Mouse (Mus musculus): ENCODE results near the gene Gpr162. TPM values are rescaled to one million over a fixed set of nuclear protein-coding genes. Genes with fewer than 3 reads are reported as not detected.

The Gpr162 gene
- polyA plus RNA-seq, 1 experiment from 2014 or later: 3.4 TPM

DNA sequence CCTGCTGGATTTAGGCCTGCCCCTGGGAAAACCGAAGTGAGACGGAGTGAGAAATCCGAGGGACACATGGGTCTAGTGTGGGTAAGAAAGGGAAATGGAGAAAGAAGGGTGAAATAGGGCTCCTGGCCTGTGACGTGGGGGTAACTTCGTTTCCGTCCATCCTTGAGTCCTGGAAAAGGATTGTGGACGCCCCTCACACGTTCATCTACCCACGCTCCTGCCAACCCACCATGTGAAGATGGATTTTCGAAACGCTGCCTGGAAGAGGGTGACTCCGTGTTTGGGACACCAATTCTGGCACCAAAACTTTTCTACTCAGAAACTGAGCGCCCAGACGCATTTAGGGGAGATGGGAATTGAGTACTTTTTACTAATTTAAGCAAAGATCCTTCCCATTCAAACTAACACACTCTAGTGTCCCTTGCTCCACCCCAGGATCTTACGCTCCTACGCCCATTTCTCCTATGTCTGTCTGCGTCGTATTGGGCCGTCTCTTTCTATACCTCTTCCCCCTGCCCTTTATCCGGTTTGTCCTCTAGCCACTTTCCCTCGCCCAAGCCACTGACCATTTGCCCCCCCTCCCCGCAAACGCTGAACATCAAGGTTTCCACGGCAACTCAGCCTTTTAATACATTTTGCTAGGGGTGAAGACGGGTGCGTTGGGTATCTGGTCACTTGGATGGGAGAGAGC, 5.8 kb downstream of the Gpr162 start:
- peaks cover 18% of the 10 kb centered on the region for H3K36me3 ChIP-seq
- H3K4me3 ChIP-seq (replicated peaks): peak overlapping the region; percentile 85
- peak overlapping the region; percentile 98 for H3K27ac ChIP-seq (replicated peaks)
- no peaks in the 10 kb centered on the region; the same call in 1 of the 2 replicates for H3K27me3 ChIP-seq
- peak overlapping the region; percentile 76 for H3K4me2 ChIP-seq (replicated peaks)
- H3K4me1 ChIP-seq: peaks cover 57% of the 10 kb centered on the region
- H3K9me3 ChIP-seq (replicated peaks): no peaks in the 10 kb centered on the region
- WGBS: 21% methylated on average over 26 of the region's 26 CpGs
- H3K9ac ChIP-seq: peak overlapping the region; percentile 21; the same call in 1 of the 2 replicates
- ATAC-seq (ENCODE audit: insufficient number of reproducible peaks, low FRiP score, low TSS enrichment, low read depth): no peak

DNA sequence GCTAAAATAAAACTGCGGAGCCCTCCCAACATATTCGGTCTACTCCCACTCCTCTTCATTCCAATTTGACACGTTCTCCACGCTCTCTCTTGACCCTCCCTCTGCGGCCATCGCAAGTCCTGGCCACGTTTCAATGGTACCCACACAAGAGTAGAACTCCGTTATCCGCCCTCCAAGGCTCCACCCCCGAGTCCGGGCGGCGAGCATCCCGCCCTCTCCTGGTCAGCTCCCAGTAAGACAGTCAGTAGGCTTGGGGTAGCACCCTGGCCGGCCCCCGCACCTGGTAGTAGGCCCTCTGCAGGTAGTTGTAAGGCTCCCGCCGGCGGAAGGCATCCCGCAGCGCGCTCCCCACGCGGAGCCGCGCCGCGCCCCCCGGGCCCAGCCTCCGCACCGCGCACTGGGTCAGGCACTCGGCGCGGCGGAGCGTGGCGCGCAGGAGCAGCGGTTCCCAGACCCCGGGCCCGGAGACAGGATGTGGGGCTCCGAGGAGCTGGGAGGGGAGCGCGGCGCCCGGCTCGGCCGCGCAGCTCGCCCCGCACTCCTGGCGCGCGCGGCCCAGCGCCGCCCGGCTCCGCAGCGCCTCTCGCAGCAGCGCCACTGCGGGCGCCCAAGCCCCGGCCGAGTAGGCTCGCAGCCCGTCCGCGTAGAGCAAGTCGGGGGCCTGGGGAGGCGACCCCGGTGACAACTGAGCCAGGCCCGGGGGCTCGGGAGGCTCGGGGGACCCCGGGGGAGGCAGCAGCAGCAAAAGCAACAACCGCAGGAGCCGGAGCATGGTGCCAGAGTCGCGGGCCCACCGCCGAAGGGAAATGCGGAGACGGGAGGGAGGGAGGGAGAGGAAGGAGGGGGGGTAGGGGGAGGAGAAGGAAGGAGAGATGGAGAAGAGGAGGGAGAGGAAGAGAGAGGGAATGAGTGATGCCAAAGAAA, 6.6 kb downstream of the Gpr162 start, which contains the start of gene P3h3:
P3h3 (minus strand) TSS at position 837 of the 924 bp plus-strand sequence.
- H3K4me1 ChIP-seq: peaks cover 49% of the 10 kb centered on the region
- H3K4me2 ChIP-seq (replicated peaks): peak within 1 kb of the TSS; percentile 76
- H3K36me3 ChIP-seq: peaks cover 26% of the 10 kb centered on the region
- ATAC-seq (ENCODE audit: insufficient number of reproducible peaks, low FRiP score, low TSS enrichment, low read depth): peak; percentile 86
- no peaks in the 10 kb centered on the region for H3K9me3 ChIP-seq (replicated peaks)
- no peaks in the 10 kb centered on the region for H3K27me3 ChIP-seq
- under 1% methylated on average over 86 of the region's 86 CpGs for WGBS
- peak within 1 kb of the TSS; percentile 85 for H3K4me3 ChIP-seq (replicated peaks)
- peak within 1 kb of the TSS; percentile 94 for H3K9ac ChIP-seq
- peak within 1 kb of the TSS; percentile 98 for H3K27ac ChIP-seq (replicated peaks)

DNA sequence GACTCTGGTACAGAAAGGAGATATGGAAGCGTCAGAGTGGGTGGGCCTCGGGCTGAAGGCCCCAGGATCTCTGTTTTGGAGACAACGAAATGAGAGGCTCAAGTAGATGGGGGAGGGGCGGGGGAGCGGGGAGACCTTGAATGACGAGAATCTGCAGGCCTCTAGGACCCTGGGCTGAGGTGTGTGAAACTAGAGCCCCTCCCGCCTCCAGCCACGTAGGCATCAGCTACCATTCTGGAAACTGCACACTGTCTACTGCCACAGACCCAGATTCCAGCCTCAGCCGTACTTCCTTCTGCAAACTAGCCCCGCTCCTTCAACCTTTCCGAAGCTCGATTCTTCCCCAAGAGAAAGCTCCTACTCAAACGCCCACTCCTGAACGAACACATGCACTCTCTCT, 7.5 kb downstream of the Gpr162 start:
- 2% methylated on average over 14 of the region's 14 CpGs for WGBS
- peaks cover 41% of the 10 kb centered on the region for H3K4me1 ChIP-seq
- peak overlapping the region; percentile 98 for H3K27ac ChIP-seq (replicated peaks)
- peak overlapping the region; percentile 85 for H3K4me3 ChIP-seq (replicated peaks)
- H3K27me3 ChIP-seq: no peaks in the 10 kb centered on the region
- H3K9ac ChIP-seq: peak overlapping the region; percentile 94
- peaks cover 34% of the 10 kb centered on the region for H3K36me3 ChIP-seq
- H3K9me3 ChIP-seq (replicated peaks): no peaks in the 10 kb centered on the region
- ATAC-seq (ENCODE audit: insufficient number of reproducible peaks, low FRiP score, low TSS enrichment, low read depth): peak; percentile 68
- H3K4me2 ChIP-seq (replicated peaks): peak overlapping the region; percentile 76

DNA sequence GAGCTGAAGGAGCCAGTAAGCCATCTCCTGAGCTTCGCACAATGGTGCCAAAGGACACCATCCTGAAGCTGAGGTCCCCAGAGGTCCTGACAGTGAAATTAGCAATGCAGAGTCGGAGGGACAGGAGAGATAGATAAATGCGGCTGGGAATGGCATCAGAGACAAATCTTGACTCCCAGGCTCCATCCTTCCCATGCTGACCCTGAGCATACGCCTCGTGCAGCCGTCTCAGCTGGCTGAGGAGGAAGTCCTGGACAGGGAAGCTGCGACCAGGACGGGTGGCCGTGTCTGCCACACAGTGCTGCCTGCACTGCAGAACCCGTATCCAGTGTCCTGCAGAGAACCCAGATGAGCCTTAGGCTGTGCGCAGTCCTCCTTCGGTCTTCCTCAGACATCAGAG, 9.1 kb downstream of the Gpr162 start:
- Histone ChIP-seq H3K4me3 (replicated peaks) (no peak overlapping the region), H3K4me2 (replicated peaks) (no peak overlapping the region), H3K27ac (replicated peaks) (0 out of 2 replicates have a peak overlapping the region, but pooled peaks have one; percentile 4), H3K36me3 (peaks cover 42% of the 10 kb centered on the region), H3K9me3 (replicated peaks) (no peaks in the 10 kb centered on the region), H3K27me3 (no peaks in the 10 kb centered on the region), H3K9ac (no peak overlapping the region), H3K4me1 (peaks cover 30% of the 10 kb centered on the region)
- WGBS: 73% methylated on average over 12 of the region's 12 CpGs
- ATAC-seq (ENCODE audit: insufficient number of reproducible peaks, low FRiP score, low TSS enrichment, low read depth): no peak

DNA sequence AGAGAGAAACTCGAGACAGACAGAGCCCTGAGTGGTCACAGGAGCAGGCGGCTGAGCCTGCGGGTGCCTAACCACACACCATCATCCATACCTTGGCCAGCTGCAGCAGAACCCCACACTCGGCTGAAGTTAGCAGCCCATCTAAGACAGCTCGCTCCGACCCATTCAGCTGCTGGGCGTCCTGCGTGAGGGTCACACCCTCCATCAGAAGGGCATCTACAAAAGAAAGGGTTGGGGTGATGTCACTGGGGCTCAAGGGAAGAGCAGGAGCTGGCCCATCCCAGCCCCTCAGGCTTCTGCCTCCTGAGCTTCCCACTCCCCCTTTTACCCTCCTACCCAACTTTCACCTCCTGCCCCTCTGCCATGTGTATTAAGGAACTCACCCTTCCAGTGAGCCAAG, 13.2 kb downstream of the Gpr162 start:
- 63% methylated on average over 8 of the region's 8 CpGs for WGBS
- no peak overlapping the region for H3K27ac ChIP-seq (replicated peaks)

DNA sequence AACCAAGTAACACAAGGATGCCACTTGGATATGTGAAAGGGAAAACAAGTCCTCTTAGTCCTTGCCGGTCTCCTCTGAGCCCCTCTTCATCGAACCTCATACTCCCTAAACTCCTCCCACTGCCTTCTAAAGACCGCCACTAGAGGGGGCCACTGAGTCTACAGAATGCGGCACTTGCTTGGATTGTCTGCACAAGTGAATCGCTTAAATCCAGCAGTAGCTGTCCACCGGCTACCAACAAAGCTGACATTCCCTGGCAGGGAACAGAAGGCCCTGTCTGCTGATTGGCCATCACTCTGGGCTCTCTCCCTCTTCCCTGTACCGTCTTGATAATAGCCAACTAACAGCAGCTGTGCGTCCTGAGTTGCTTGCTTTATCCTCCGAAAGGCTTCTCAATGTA, 16.5 kb downstream of the Gpr162 start:
- 9% methylated on average over 9 of the region's 9 CpGs for WGBS
- Histone ChIP-seq H3K27me3 (no peaks in the 10 kb centered on the region), H3K4me2 (replicated peaks) (no peak overlapping the region), H3K9me3 (replicated peaks) (no peaks in the 10 kb centered on the region), H3K36me3 (peaks cover 44% of the 10 kb centered on the region), H3K4me1 (0 out of 2 replicates have a peak, but pooled peaks cover 3% of the 10 kb centered on the region), H3K9ac (no peak overlapping the region), H3K27ac (replicated peaks) (no peak overlapping the region), H3K4me3 (replicated peaks) (no peak overlapping the region)
- ATAC-seq (ENCODE audit: insufficient number of reproducible peaks, low FRiP score, low TSS enrichment, low read depth): peak; percentile 64; the same call in 1 of the 2 replicates

More for the DNA sequence above, 13.2 kb downstream of the Gpr162 start:
- Histone ChIP-seq H3K4me3 (replicated peaks) (no peak overlapping the region), H3K4me1 (0 out of 2 replicates have a peak, but pooled peaks cover 3% of the 10 kb centered on the region), H3K27me3 (no peaks in the 10 kb centered on the region), H3K9ac (no peak overlapping the region), H3K9me3 (replicated peaks) (no peaks in the 10 kb centered on the region), H3K4me2 (replicated peaks) (no peak overlapping the region), H3K36me3 (peaks cover 49% of the 10 kb centered on the region)
- no peak for ATAC-seq (ENCODE audit: insufficient number of reproducible peaks, low FRiP score, low TSS enrichment, low read depth)

DNA sequence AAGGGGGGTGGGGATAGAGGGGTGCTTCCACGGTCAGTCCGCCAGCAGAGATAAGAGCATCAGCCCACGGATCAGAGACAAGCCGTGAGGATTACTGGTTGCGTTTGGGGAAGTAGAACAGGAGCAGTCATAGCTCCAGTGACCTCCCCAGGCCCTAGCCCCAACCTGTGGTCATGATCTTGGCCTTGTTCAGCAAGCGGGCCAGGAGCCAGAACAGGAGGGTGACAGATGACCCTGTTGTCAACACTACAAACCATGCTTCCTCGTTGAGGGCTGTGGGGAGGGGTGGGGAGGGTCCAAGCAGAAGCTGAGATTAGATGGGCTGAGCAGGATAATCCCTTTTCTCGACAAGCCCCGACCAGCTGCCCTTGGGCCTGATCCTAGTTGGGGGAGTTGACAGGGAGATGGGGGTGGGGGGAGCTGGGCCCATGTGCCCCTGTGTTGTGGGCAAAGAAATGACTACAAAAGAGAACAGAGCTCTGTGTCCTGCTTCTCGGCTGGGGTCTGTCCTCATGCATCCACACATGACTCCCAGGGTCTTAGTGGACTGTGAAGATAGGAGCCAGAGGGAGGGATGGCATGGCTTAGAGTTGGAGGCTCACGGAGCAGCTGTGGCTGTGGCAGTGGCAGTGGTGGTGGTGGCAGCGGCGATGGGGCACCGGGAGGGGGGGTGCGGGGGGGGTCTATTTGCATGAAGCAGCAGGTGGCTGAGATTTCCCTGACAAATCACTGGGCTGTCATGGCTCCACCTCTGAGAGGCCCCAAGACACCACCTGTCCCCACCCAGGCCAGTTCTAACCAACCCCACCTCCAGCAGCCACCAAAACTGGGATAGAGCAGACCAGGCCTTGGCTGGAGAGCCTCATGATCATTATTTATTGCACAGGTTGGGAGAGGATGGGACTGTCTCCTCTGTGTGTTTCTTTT, 23.3 kb downstream of the Gpr162 start, which contains the start of gene Gnb3:
Gnb3 (minus strand) TSS at position 35 of the 927 bp plus-strand sequence.
- no peak within 1 kb of the TSS for H3K9ac ChIP-seq
- no peaks in the 10 kb centered on the region for H3K27me3 ChIP-seq
- peaks cover 6% of the 10 kb centered on the region for H3K4me1 ChIP-seq
- H3K36me3 ChIP-seq: peaks cover 27% of the 10 kb centered on the region; the same call in 1 of the 2 replicates
- no peak within 1 kb of the TSS for H3K4me3 ChIP-seq (replicated peaks)
- no peak within 1 kb of the TSS for H3K27ac ChIP-seq (replicated peaks)
- 0 out of 2 replicates have a peak within 1 kb of the TSS, but pooled peaks have one; percentile 12 for H3K4me2 ChIP-seq (replicated peaks)
- ATAC-seq (ENCODE audit: insufficient number of reproducible peaks, low FRiP score, low TSS enrichment, low read depth): peak; percentile 18; the same call in 1 of the 2 replicates
- H3K9me3 ChIP-seq (replicated peaks): no peaks in the 10 kb centered on the region
- 26% methylated on average over 15 of the region's 15 CpGs for WGBS

DNA sequence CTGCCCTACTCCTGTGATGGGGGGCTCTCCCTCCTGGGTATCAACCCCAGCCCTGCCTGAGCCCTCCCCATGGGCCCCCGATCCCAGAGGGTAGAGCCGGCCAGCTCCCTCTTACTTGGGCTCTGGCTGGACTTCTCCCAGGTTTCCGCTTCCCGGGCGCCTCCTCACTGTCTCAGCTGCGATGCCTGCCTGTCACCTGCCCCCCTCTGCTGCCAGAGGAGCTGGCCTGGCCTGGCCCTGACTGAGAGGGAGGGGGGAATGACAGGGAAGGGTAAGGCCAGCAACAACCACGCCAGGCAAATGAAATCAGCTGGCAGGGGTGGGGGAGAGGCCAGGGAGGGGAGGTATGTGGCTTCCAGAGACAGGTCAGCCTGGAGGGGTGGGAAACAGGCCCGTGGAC, 24.0 kb downstream of the Gpr162 start:
- Histone ChIP-seq H3K9me3 (replicated peaks) (no peaks in the 10 kb centered on the region), H3K4me2 (replicated peaks) (0 out of 2 replicates have a peak overlapping the region, but pooled peaks have one; percentile 12), H3K9ac (no peak overlapping the region), H3K36me3 (peaks cover 20% of the 10 kb centered on the region; the same call in 1 of the 2 replicates), H3K27me3 (no peaks in the 10 kb centered on the region), H3K27ac (replicated peaks) (no peak overlapping the region), H3K4me1 (peaks cover 6% of the 10 kb centered on the region), H3K4me3 (replicated peaks) (no peak overlapping the region)
- 12% methylated on average over 8 of the region's 8 CpGs for whole genome bisulfite sequencing
- ATAC-seq (ENCODE audit: insufficient number of reproducible peaks, low FRiP score, low TSS enrichment, low read depth): no peak

DNA sequence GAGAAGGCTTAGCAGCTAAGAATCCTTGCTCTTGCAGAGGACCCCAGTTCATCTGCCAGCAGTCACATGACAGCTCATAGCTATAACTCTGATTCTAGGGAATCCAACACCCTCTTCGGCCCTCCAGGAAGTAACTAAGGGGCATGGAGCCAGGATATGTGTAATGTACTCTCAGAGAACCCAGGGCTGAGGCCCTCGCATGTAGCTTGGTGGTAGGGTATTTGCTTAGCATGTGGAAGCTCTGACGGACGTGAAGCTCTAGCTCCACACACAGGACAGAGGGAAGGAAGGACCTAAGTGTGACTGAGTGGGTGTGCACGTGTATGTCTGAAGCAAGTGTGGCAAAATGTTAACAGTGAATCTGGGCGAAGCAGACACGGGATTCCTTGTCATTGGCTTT, 27.4 kb downstream of the Gpr162 start:
- H3K4me3 ChIP-seq (replicated peaks): no peak overlapping the region
- H3K9me3 ChIP-seq (replicated peaks): no peaks in the 10 kb centered on the region
- 66% methylated on average over 7 of the region's 7 CpGs for WGBS
- ATAC-seq (ENCODE audit: insufficient number of reproducible peaks, low FRiP score, low TSS enrichment, low read depth): no peak
- H3K4me2 ChIP-seq (replicated peaks): no peak overlapping the region
- H3K27ac ChIP-seq (replicated peaks): no peak overlapping the region
- no peaks in the 10 kb centered on the region for H3K27me3 ChIP-seq
- no peak overlapping the region for H3K9ac ChIP-seq
- peaks cover 13% of the 10 kb centered on the region for H3K4me1 ChIP-seq
- H3K36me3 ChIP-seq: peaks cover 22% of the 10 kb centered on the region

DNA sequence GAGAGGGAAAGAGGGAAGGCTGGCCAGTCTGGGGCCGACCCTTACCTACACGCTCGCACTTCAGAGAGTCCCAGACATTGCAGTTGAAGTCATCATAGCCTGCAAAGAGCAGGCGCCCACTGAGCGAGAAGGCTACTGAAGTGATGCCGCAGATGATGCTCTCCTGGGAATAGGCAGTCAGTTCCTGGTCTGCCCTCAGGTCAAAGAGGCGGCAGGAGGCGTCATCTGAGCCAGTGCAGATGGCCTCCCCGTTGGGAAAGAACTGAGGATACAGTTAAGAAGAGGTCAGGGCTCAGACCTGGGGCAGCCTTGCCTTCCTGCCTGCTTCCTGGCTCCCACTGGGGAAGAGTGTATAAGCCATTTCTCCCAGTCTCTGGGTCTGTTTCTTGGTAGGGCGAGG, 28.3 kb downstream of the Gpr162 start:
- peaks cover 21% of the 10 kb centered on the region for H3K4me1 ChIP-seq
- H3K27ac ChIP-seq (replicated peaks): no peak overlapping the region
- peak overlapping the region; percentile 13; the same call in 1 of the 2 replicates for H3K9ac ChIP-seq
- no peak overlapping the region for H3K4me3 ChIP-seq (replicated peaks)
- 42% methylated on average over 10 of the region's 10 CpGs for WGBS
- H3K27me3 ChIP-seq: no peaks in the 10 kb centered on the region
- no peak overlapping the region for H3K4me2 ChIP-seq (replicated peaks)
- H3K36me3 ChIP-seq: peaks cover 20% of the 10 kb centered on the region
- no peak for ATAC-seq (ENCODE audit: insufficient number of reproducible peaks, low FRiP score, low TSS enrichment, low read depth)
- no peaks in the 10 kb centered on the region for H3K9me3 ChIP-seq (replicated peaks)
